Mouse (Mus musculus): ENCODE results near the gene Patz1.

DNA sequence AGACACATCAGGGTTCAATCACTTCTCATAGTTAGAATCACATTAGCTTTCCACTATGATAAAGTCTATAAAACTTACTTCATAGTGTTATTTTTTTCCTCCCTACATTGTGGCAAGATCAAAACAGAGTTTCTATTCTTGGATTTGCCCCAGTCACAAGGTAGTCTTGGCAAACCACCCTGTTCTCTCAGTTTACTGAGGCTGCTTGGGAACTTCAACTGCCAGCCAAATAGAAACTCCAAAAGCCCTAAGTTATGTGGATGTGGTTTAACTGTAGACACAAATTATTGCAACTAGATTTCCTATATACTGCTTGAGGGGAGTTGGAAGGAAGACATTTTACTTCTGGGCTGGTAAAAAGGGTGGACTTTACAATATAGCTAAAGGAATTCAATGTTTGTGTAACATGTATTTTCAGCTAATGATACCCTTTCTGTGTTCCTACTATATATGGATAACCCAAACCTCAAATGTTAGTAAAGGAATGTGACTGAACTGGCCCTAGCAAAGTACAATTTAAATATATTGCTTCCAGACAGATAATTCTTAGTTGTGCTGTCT, 41.3 kb downstream of the Patz1 start, which contains the start of gene Pik3ip1:
- TF ChIP-seq CTCF (IDR thresholded peaks at IDR 0.05; ENCODE audit: control insufficient read depth, insufficient read depth, insufficient read length) (no peak), FOSL1 (IDR thresholded peaks at IDR 0.05; ENCODE audit: insufficient read depth, low read length, poor library complexity, severe bottlenecking) (no peak), MYOG (IDR thresholded peaks at IDR 0.05; ENCODE audit: control insufficient read depth, extremely low read depth, insufficient read length) (no peak), USF1 (IDR thresholded peaks at IDR 0.05; ENCODE audit: low read depth) (no peak)

Measured in C2C12 (cell line).